ENCODE assay signal across 13 mouse cellular contexts in genomic region chr11:112860797-112861196, GRCm38 (mm10).
DNase-seq lines count a peak whose midpoint lies in the region; ATAC-seq lines count a peak whose summit lies in the region.
"Had no signal": no experiment of that assay in that cellular context is flagged by ENCODE, and none has a peak within 500 bp of the region (broad histone marks: within the 10 kb centered on the region; RNA-seq: fewer than 3 reads in every experiment).

No protein-coding gene starts in this region.

- ATAC-seq in hindbrain, embryonic 13.5 days (ENCODE audit: low FRiP score): peak; percentile 76
- ATAC-seq in midbrain, embryonic 15.5 days (replicated peaks): peak; percentile 62; the same call in 1 of the 2 replicates

- peaks cover 7% of the 10 kb centered on the region; the same call in 1 of the 2 replicates for H3K9me3 ChIP-seq in hindbrain, embryonic 13.5 days
- H3K9me3 ChIP-seq in midbrain, embryonic 15.5 days: 0 out of 2 replicates have a peak, but pooled peaks cover 6% of the 10 kb centered on the region

- H3K4me2 ChIP-seq in hindbrain, embryonic 13.5 days: peak overlapping the region; percentile 23; the same call in 1 of the 2 replicates
- H3K4me2 ChIP-seq in midbrain, embryonic 15.5 days: no peak overlapping the region

- 8% methylated on average over 11 of the region's 11 CpGs for WGBS in hindbrain, embryonic 13.5 days
- WGBS in midbrain, embryonic 15.5 days: 4% methylated on average over 11 of the region's 11 CpGs

- H3K27me3 ChIP-seq in hindbrain, embryonic 13.5 days: peaks cover 4% of the 10 kb centered on the region; the same call in 1 of the 2 replicates
- H3K27me3 ChIP-seq in midbrain, embryonic 15.5 days (replicated peaks): no peaks in the 10 kb centered on the region

- no peak overlapping the region for H3K4me3 ChIP-seq in hindbrain, embryonic 13.5 days
- H3K4me3 ChIP-seq in midbrain, embryonic 15.5 days: no peak overlapping the region
- H3K4me3 ChIP-seq: layer of hippocampus, adult 2 months; myocyte had no signal

- 0 out of 2 replicates have a peak overlapping the region, but pooled peaks have one; percentile 19 for H3K9ac ChIP-seq in hindbrain, embryonic 13.5 days
- H3K9ac ChIP-seq in midbrain, embryonic 15.5 days: no peak overlapping the region

- peak; percentile 14 for DNase-seq in right cerebral cortex, postnatal 4 days
- DNase-seq in right cerebral cortex, postnatal 25 days: no peak
- DNase-seq in lung, postnatal 4 days: no peak
- no peak for DNase-seq in layer of hippocampus, adult 8-10 months (ENCODE audit: low spot score in 2 of 2)
- no peak for DNase-seq in heart, adult 11 months
- DNase-seq in cerebellum, adult 11-12 months: no peak
- DNase-seq: kidney, adult 18-20 months; liver; lung, postnatal 10 days had no signal

- peaks cover 22% of the 10 kb centered on the region for H3K4me1 ChIP-seq in hindbrain, embryonic 13.5 days (replicated peaks)
- peaks cover 7% of the 10 kb centered on the region for H3K4me1 ChIP-seq in midbrain, embryonic 15.5 days

- peak overlapping the region; percentile 73 for H3K27ac ChIP-seq in hindbrain, embryonic 13.5 days
- H3K27ac ChIP-seq in midbrain, embryonic 15.5 days: peak overlapping the region; percentile 30
- H3K27ac ChIP-seq: layer of hippocampus, adult 2 months had no signal

- no peaks in the 10 kb centered on the region for H3K36me3 ChIP-seq in hindbrain, embryonic 13.5 days
- no peaks in the 10 kb centered on the region for H3K36me3 ChIP-seq in midbrain, embryonic 15.5 days (replicated peaks)
